Mouse (Mus musculus) forebrain, embryonic 15.5 days (tissue): ENCODE measurements at regions not wholly inside any gene's neighbourhood (a gene's known extent, or its start where the extent isn't known, plus 50 kb on each side); places are given as distances from the start of the nearest gene placed in this dataset.

Experiments
- ATAC-seq: fragments of 200-750 bp; cut with Nextera tagmentation; replicated peaks from 2 replicates; pipeline ENCODE4 v1.8.0; 2017; ENCODE audit warnings: mild to moderate bottlenecking, moderate TSS enrichment, moderate library complexity
- H3K27ac ChIP-seq: fragments of 300-500 bp; sonication (generic); replicated peaks from 2 replicates; pipeline ENCODE4 v1.5.1; 2015; ENCODE audit warnings: mild to moderate bottlenecking, inconsistent platforms
- H3K27me3 ChIP-seq: fragments of 300-500 bp; sonication (generic); 2 replicates; pipeline ENCODE4 v1.6.1; 2015; ENCODE audit warnings: inconsistent platforms
- H3K36me3 ChIP-seq: fragments of 300-500 bp; sonication (generic); 2 replicates; pipeline ENCODE4 v1.6.1; 2015; ENCODE audit warnings: mild to moderate bottlenecking, inconsistent platforms
- H3K4me1 ChIP-seq: fragments of 300-500 bp; sonication (generic); 2 replicates; pipeline ENCODE4 v1.6.1; 2015; ENCODE audit warnings: inconsistent platforms
- H3K4me2 ChIP-seq: fragments of 300-500 bp; sonication (generic); replicated peaks from 2 replicates; pipeline ENCODE4 v1.6.1; 2015; ENCODE audit warnings: mild to moderate bottlenecking, inconsistent platforms
- H3K4me3 ChIP-seq: fragments of 300-500 bp; sonication (generic); 2 replicates; pipeline ENCODE4 v1.5.1; 2015; ENCODE audit warnings: mild to moderate bottlenecking, inconsistent platforms
- H3K9ac ChIP-seq: fragments of 300-500 bp; sonication (generic); replicated peaks from 2 replicates; pipeline ENCODE4 v1.6.1; 2015; ENCODE audit warnings: mild to moderate bottlenecking, inconsistent platforms
- H3K9me3 ChIP-seq: fragments of 300-500 bp; sonication (generic); 2 replicates; pipeline ENCODE4 v1.6.1; 2016; ENCODE audit warnings: inconsistent platforms
- WGBS: fragments of 180-500 bp; shearing (Covaris S2); methylation state at CpG from one replicate; pipeline ENCODE4 v1.1.7; 2015; ENCODE audit warnings: mixed read lengths; 5-methylcytosine and 5-hydroxymethylcytosine counted together

DNA sequence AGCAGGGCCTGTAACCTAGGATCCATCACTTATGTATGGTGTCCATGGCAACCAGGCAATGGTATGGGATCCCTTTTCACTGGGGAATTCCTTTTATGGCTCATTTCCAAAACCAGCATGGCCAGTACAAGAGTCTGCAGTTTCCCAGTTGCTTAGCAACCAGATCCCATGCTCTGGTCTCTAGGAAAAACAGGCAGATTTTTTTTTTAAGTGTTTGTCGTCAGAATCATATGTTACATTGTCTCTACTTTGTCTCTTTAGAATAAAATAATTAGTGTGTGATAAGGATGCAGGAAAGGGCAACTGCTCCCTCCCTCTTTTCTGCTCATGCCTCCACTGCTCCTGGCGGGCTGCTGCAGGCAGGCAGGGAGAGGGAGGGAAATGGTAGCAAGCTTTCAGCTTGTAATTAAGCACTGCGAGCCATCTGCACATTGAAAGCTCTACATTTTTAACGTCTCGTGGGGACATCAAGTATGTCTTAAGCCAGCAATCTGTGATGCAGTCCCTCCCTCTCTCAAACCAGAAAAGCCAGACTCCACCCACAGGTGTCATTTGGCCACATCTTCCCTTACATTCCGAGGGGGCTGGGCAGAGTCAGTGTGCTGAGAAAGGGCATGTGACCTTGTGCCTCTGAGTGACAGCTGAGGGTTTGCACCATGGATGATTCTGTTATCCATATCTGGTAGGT is 51.6 kb upstream of the March10 start:
- H3K36me3 ChIP-seq, result no peaks in the 10 kb centered on the region
- no peaks in the 10 kb centered on the region for H3K27me3 ChIP-seq
- H3K9me3 ChIP-seq, result no peaks in the 10 kb centered on the region
- ATAC-seq, result peak; percentile 90
- H3K4me3 ChIP-seq, result peak overlapping the region; percentile 4
- 0 out of 2 replicates have a peak overlapping the region, but pooled peaks have one; percentile 1 for H3K9ac ChIP-seq
- H3K4me1 ChIP-seq, result peaks cover 35% of the 10 kb centered on the region
- under 1% methylated on average over 5 of the region's 6 CpGs for WGBS
- H3K27ac ChIP-seq, result peak overlapping the region; percentile 94
- H3K4me2 ChIP-seq, result peak overlapping the region; percentile 32

DNA sequence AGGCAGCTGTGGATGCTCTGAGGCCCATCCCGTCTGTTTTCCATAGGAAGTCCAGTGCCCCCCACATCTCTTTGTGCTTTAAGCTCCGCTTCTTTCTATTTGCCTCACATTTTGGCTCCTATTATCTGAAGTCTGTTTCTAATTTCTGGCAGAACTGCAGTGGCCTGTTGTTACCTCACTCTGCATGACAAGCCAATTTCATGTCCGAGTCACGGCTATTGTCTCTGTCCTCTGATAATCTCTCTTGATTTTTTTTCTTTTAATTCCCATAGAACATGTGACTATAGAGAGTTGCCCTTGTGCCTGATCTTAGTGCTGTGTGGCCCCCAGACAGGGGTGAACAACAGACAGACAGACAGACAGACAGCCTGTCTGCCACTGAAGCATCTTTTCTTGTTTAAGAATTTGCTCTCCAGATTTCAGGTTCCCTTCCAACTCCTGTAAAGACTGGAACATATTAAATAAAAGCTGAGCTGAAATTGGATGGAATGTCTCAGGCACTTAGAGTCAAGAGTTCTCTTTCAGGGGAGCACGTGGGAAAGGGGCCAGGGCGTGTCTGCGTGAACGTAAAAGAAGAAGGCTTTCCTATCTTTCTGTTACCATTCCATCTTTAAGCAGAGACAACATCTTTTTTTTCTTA is 50.9 kb upstream of the March10 start:
- peak overlapping the region; percentile 32 for H3K4me2 ChIP-seq
- no peaks in the 10 kb centered on the region for H3K27me3 ChIP-seq

More for the DNA sequence above, 50.9 kb upstream of the March10 start:
- WGBS, result 7% methylated on average over 8 of the region's 8 CpGs
- H3K27ac ChIP-seq, result peak overlapping the region; percentile 94
- no peak overlapping the region for H3K9ac ChIP-seq
- H3K4me1 ChIP-seq, result peaks cover 35% of the 10 kb centered on the region
- ATAC-seq, result no peak
- H3K4me3 ChIP-seq, result peak overlapping the region; percentile 4; the same call in 1 of the 2 replicates
- H3K36me3 ChIP-seq, result no peaks in the 10 kb centered on the region
- H3K9me3 ChIP-seq, result no peaks in the 10 kb centered on the region
